Mouse (Mus musculus) thymus, adult 2 months (tissue): ENCODE measurements around the gene Dbx2.

Experiments
- CTCF ChIP-seq: fragments of 200-500 bp; IDR thresholded peaks from 2 replicates; pipeline ENCODE4 v1.5.1; 2012; ENCODE audit warnings: mild to moderate bottlenecking, control low read depth, low read length, moderate library complexity, borderline replicate concordance; ENCODE audit not compliant: control insufficient read depth, poor library complexity, insufficient read depth; ENCODE audit errors: extremely low read depth
- POLR2A ChIP-seq: fragments of 200-500 bp; IDR thresholded peaks from 2 replicates; pipeline ENCODE4 v1.6.1; 2012; ENCODE audit warnings: mild to moderate bottlenecking, low read length, control low read depth, moderate library complexity; ENCODE audit not compliant: control insufficient read depth, poor library complexity, insufficient read depth; ENCODE audit errors: extremely low read depth

GRCm38 (mm10) chr15:95653812-95654210, 1.9 kb downstream of the Dbx2 start:
- TF ChIP-seq CTCF (no peak), POLR2A (no peak)
